Mouse (Mus musculus) midbrain, embryonic 12.5 days (tissue): ENCODE measurements around the gene Gm21976. TPM values are rescaled to one million over a fixed set of nuclear protein-coding genes. Genes with fewer than 3 reads are reported as not detected.

Experiments used
- polyA plus RNA-seq: library from polyadenylated mRNA; unstranded; fragments of >200 nt; fragmentation: Nextera tagmentation; extraction: Ambion mirVana; gene quantifications from 2 replicates; pipeline ENCODE4 v1.2.1, GENCODE M21; 2016

Gm21976 gene
- polyA plus RNA-seq, 1 experiment from 2014 or later, result not detected

Other genes starting within 250 kb of the Gm21976 start
- gene Arhgef28, start 73.4 kb upstream of the Gm21976 start, polyA plus RNA-seq, result 7.2 and 9.8 TPM in 2 replicates
- 38.8 and 39.9 TPM in 2 replicates for gene Utp15, start 16.8 kb upstream of the Gm21976 start, polyA plus RNA-seq
- gene Ankra2, start 16.8 kb upstream of the Gm21976 start, polyA plus RNA-seq, result 36.6 and 38.9 TPM in 2 replicates
- 628 and 633 TPM in 2 replicates for gene Btf3, start 37.1 kb downstream of the Gm21976 start, polyA plus RNA-seq
- gene Foxd1, start 74.4 kb downstream of the Gm21976 start, polyA plus RNA-seq, result 5.2 and 6.0 TPM in 2 replicates
- 0.87 TPM in 1 of 2 replicates, not detected in the other for gene Gm10320, start 212.1 kb downstream of the Gm21976 start, polyA plus RNA-seq